Mouse (Mus musculus) neural tube, embryonic 15.5 days (tissue): ENCODE measurements at regions not wholly inside any gene's neighbourhood (a gene's known extent, or its start where the extent isn't known, plus 50 kb on each side); places are given as distances from the start of the nearest gene placed in this dataset.
A peak's percentile ranks its signal among the peaks of the same experiment; 100 is the strongest.

Source experiments
- ATAC-seq: fragments of 200-750 bp; cut with Nextera tagmentation; 2 replicates; pipeline ENCODE4 v1.8.0; 2017; ENCODE audit warnings: mild to moderate bottlenecking, moderate TSS enrichment, moderate library complexity; ENCODE audit not compliant: low FRiP score
- H3K27ac ChIP-seq: fragments of 300-500 bp; sonication (generic); replicated peaks from 2 replicates; pipeline ENCODE4 v1.5.1; 2015; ENCODE audit warnings: mild to moderate bottlenecking, inconsistent platforms
- H3K27me3 ChIP-seq: fragments of 300-500 bp; sonication (generic); replicated peaks from 2 replicates; pipeline ENCODE4 v1.6.1; 2015; ENCODE audit warnings: inconsistent platforms
- H3K36me3 ChIP-seq: fragments of 300-500 bp; sonication (generic); 2 replicates; pipeline ENCODE4 v1.6.1; 2015; ENCODE audit warnings: inconsistent platforms
- H3K4me1 ChIP-seq: fragments of 300-500 bp; sonication (generic); 2 replicates; pipeline ENCODE4 v1.6.1; 2015; ENCODE audit warnings: inconsistent platforms
- H3K4me2 ChIP-seq: fragments of 300-500 bp; sonication (generic); 2 replicates; pipeline ENCODE4 v1.6.1; 2015; ENCODE audit warnings: inconsistent platforms, mild to moderate bottlenecking, moderate library complexity
- H3K4me3 ChIP-seq: fragments of 300-500 bp; sonication (generic); replicated peaks from 2 replicates; pipeline ENCODE4 v1.5.1; 2015; ENCODE audit warnings: mild to moderate bottlenecking, inconsistent platforms
- H3K9ac ChIP-seq: fragments of 300-500 bp; sonication (generic); replicated peaks from 2 replicates; pipeline ENCODE4 v1.6.1; 2015; ENCODE audit warnings: mild to moderate bottlenecking, inconsistent platforms
- H3K9me3 ChIP-seq: fragments of 300-500 bp; sonication (generic); replicated peaks from 2 replicates; pipeline ENCODE4 v1.6.1; 2016; ENCODE audit warnings: inconsistent platforms
- WGBS: fragments of 180-500 bp; shearing (Covaris S2); methylation state at CpG from one replicate; pipeline ENCODE4 v1.1.7; 2015; ENCODE audit warnings: mixed read lengths; 5-methylcytosine and 5-hydroxymethylcytosine counted together

- Histone ChIP-seq H3K27ac (no peak overlapping the region), H3K27me3 (no peaks in the 10 kb centered on the region), H3K4me2 (no peak overlapping the region), H3K36me3 (no peaks in the 10 kb centered on the region), H3K4me1 (no peaks in the 10 kb centered on the region), H3K4me3 (no peak overlapping the region), H3K9ac (no peak overlapping the region), H3K9me3 (no peaks in the 10 kb centered on the region)
- WGBS: 6% methylated on average over 1 of the region's 1 CpGs
- no peak for ATAC-seq
Observed at GRCm38 (mm10) chr15:57187840-57188457, 289.5 kb downstream of the Slc22a22 start.

DNA sequence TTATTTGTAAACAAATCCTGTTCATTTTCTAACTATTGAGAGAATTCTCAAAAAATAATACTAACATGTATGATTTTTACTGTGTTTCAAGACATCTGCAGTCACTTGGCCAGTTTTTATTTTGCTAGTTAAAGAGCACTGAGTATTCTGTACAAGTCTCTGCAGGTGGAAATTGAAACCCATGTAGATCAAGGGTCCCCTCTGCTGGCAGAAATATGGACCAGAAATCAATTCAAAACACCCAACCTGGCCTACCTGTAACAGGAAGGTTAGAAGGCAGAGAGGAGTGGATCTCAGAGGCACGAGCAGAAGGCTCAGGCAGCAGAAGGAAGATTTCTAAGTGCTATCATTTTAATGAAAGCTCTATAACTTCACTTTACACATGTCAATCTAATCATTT lies 298.3 kb downstream of the Slc22a22 start:
- Histone ChIP-seq H3K4me3 (no peak overlapping the region), H3K9me3 (no peaks in the 10 kb centered on the region), H3K4me1 (no peaks in the 10 kb centered on the region), H3K4me2 (no peak overlapping the region), H3K27ac (no peak overlapping the region), H3K36me3 (no peaks in the 10 kb centered on the region), H3K9ac (no peak overlapping the region), H3K27me3 (no peaks in the 10 kb centered on the region)
- no peak for ATAC-seq
- whole genome bisulfite sequencing: 66% methylated on average over 1 of the region's 1 CpGs

DNA sequence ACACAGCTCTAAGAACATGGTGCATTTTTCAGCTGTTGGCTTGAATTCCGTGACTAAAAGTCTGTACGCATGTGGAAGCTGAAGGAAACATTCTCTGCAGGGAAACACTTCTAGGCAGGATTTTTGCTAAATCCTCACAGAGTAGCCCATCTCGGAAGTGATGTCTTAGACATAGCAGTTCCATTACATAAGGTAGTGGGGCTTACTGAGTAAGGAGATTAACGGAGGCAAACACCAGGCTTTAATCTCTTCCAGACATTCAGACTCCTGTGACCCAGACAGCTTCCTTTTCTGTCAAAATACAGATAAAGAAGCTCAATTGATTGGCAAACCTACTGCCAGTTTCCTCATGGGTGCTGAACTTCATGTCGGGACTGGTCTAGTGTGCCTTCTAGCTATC lies 304.7 kb downstream of the Slc22a22 start:
- WGBS: 78% methylated on average over 5 of the region's 5 CpGs
- H3K4me3 ChIP-seq: no peak overlapping the region
- ATAC-seq: no peak
- H3K9me3 ChIP-seq: no peaks in the 10 kb centered on the region
- no peak overlapping the region for H3K9ac ChIP-seq
- no peaks in the 10 kb centered on the region for H3K4me1 ChIP-seq
- H3K36me3 ChIP-seq: no peaks in the 10 kb centered on the region
- H3K27me3 ChIP-seq: no peaks in the 10 kb centered on the region
- H3K4me2 ChIP-seq: no peak overlapping the region
- H3K27ac ChIP-seq: no peak overlapping the region

GRCm38 (mm10) chr15:57162401-57163343 lies 314.8 kb downstream of the Slc22a22 start:
- Histone ChIP-seq H3K4me2 (no peak overlapping the region), H3K9ac (no peak overlapping the region), H3K4me1 (no peaks in the 10 kb centered on the region), H3K4me3 (no peak overlapping the region), H3K27me3 (no peaks in the 10 kb centered on the region), H3K36me3 (no peaks in the 10 kb centered on the region), H3K9me3 (no peaks in the 10 kb centered on the region), H3K27ac (0 out of 2 replicates have a peak overlapping the region, but pooled peaks have one; percentile 7)
- ATAC-seq: peak; percentile 47; the same call in 1 of the 2 replicates
- WGBS: 45% methylated on average over 12 of the region's 12 CpGs

DNA sequence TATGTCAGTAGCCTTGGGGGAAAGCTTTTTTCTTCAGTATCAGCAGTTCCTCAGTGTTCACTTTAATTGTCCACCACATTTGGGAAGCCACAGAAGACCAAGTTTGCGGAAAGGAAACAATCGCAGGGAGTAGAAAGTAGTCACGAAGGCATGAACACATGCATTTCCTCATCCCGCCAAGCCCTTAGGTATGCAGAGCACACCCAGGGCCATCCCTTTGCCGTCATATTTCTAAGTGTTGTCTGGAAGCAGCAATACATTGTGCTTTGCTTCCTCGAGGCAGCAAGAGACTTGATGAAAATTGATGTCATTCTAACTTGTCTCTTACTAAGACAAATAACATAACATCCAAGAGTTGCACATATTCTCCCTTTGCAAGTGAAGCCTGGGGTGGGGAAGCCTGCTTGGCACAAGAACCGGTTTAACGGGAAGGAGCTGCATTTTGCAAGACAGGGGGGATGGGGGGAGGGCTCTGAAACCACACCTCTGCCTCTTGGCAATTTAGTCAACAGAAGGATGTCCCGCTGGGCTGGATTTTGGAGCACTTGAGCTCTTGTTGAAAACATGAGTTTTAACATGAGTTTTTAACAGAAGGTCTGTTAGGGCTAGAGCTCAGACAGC lies 337.2 kb downstream of the Slc22a22 start:
- Histone ChIP-seq H3K36me3 (no peaks in the 10 kb centered on the region), H3K27ac (no peak overlapping the region), H3K9me3 (no peaks in the 10 kb centered on the region), H3K4me2 (no peak overlapping the region), H3K27me3 (no peaks in the 10 kb centered on the region), H3K9ac (no peak overlapping the region), H3K4me3 (no peak overlapping the region), H3K4me1 (no peaks in the 10 kb centered on the region)
- WGBS: 43% methylated on average over 9 of the region's 9 CpGs
- no peak for ATAC-seq

DNA sequence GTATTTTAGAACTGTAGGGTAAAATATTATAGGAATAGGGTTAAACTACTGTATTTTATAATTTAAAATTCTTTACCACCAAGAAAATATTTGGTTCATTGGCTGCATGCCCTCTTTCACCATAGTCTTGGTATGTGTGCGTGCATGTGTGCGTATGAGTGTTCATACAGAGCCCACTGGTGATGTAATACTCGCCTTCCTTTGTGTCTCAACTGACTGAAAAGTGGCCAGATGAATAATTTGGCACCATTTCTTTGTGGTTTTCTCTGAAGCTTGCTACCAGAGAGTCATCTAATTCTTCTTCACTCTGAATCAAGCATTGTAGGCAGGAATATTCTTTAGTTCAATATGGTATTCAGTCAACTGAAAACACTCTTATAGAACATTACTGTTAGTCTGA lies 372.7 kb downstream of the Slc22a22 start:
- no peak for ATAC-seq
- H3K4me3 ChIP-seq: no peak overlapping the region
- WGBS: 87% methylated on average over 3 of the region's 3 CpGs

DNA sequence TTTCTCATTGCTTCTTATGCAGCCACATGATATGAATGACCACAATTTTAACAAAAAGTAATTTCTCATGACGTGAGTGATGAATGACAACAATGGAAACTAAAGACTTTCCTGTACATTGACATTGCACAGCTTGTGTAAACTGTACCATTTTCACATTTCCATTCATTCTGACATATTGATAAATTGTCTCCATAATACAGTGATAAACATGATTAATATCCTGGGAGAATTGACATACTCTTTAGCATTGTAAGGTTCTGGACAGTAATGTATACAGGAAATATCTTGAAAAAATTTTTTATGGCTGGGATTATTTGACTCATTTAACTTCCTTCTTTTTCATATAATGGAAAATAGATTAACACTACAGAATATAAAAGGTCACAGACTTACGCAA lies 380.1 kb downstream of the Slc22a22 start:
- 83% methylated on average over 2 of the region's 2 CpGs for WGBS
- Histone ChIP-seq H3K27me3 (no peaks in the 10 kb centered on the region), H3K36me3 (no peaks in the 10 kb centered on the region), H3K9ac (no peak overlapping the region), H3K4me3 (no peak overlapping the region), H3K27ac (no peak overlapping the region), H3K4me1 (no peaks in the 10 kb centered on the region), H3K4me2 (no peak overlapping the region), H3K9me3 (no peaks in the 10 kb centered on the region)
- no peak for ATAC-seq

More for the DNA sequence above, 372.7 kb downstream of the Slc22a22 start:
- Histone ChIP-seq H3K9ac (no peak overlapping the region), H3K9me3 (no peaks in the 10 kb centered on the region), H3K27me3 (no peaks in the 10 kb centered on the region), H3K36me3 (no peaks in the 10 kb centered on the region), H3K27ac (no peak overlapping the region), H3K4me1 (no peaks in the 10 kb centered on the region), H3K4me2 (no peak overlapping the region)

GRCm38 (mm10) chr15:57079806-57080205 lies 397.6 kb downstream of the Slc22a22 start:
- Histone ChIP-seq H3K27ac (no peak overlapping the region), H3K36me3 (no peaks in the 10 kb centered on the region), H3K9me3 (no peaks in the 10 kb centered on the region), H3K4me3 (no peak overlapping the region), H3K4me1 (no peaks in the 10 kb centered on the region), H3K4me2 (no peak overlapping the region), H3K27me3 (no peaks in the 10 kb centered on the region), H3K9ac (no peak overlapping the region)
- ATAC-seq: no peak

- no peak overlapping the region for H3K9ac ChIP-seq
- ATAC-seq: no peak
- no peaks in the 10 kb centered on the region for H3K27me3 ChIP-seq
- H3K27ac ChIP-seq: no peak overlapping the region
- no peak overlapping the region for H3K4me3 ChIP-seq
- H3K4me2 ChIP-seq: no peak overlapping the region
- 84% methylated on average over 4 of the region's 4 CpGs for WGBS
- H3K36me3 ChIP-seq: no peaks in the 10 kb centered on the region
- no peaks in the 10 kb centered on the region for H3K9me3 ChIP-seq
- no peaks in the 10 kb centered on the region for H3K4me1 ChIP-seq
Observed at GRCm38 (mm10) chr15:57073776-57074175, 403.6 kb downstream of the Slc22a22 start.

DNA sequence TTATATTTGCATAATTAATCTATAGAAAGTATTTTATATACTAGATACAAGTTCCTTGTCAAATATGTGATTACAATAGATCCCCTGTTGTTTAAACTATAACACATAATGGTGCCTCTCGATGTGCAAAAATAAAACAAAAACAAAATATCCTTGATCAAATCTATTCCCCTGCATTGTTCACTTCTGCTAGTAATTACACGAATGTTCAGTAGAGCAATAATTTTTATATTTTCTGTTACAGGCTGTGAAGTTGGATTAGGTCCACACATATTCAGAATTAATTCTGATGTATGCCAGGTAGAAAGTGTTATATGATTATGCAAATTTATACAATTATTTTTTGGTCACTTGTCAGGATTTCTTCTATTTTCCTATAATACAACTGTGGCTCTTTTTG lies 415.9 kb downstream of the Slc22a22 start:
- no peak for ATAC-seq
- Histone ChIP-seq H3K4me1 (no peaks in the 10 kb centered on the region), H3K27me3 (no peaks in the 10 kb centered on the region), H3K4me3 (no peak overlapping the region), H3K36me3 (no peaks in the 10 kb centered on the region), H3K9ac (no peak overlapping the region), H3K27ac (no peak overlapping the region), H3K4me2 (no peak overlapping the region), H3K9me3 (no peaks in the 10 kb centered on the region)
- WGBS: 75% methylated on average over 2 of the region's 2 CpGs

DNA sequence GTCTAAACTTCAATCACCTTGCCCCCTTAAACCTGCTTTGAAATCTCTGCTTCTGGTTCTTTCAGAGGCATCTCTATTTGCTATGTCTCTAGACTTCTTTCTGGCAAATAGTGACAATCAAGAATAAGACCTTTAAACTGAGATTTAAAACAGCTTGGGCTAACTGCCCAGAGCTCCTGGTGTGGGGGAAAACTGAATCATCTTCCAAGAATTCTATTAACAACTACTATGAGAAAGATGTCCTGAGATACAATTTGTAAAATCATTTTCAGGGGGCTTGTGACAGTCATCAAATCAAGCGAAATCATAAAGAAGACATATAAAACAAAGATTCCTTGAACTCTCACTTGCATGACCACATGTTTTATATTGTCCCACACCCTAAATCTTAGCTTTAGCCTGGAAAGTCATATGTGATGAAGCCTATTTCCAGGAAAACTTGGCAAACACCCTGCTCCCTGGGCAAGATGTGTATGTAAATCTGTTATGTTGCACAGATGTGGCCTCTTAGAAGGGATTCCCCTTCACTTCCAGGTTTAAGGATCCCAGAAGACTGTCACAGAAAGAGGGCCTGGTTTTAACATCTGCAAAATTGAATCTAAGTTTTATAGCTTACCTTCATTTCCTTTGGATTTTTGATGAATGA lies 417.8 kb downstream of the Slc22a22 start:
- Histone ChIP-seq H3K36me3 (no peaks in the 10 kb centered on the region), H3K4me2 (no peak overlapping the region), H3K27ac (no peak overlapping the region), H3K9ac (no peak overlapping the region), H3K27me3 (no peaks in the 10 kb centered on the region), H3K4me1 (no peaks in the 10 kb centered on the region), H3K4me3 (no peak overlapping the region), H3K9me3 (no peaks in the 10 kb centered on the region)
- ATAC-seq: no peak
- WGBS: 89% methylated on average over 1 of the region's 1 CpGs
